Mouse (Mus musculus) heart, embryonic 11.5 days (tissue): Measurements from ENCODE around the gene 9430097D07Rik. TPM values are rescaled to one million over a fixed set of nuclear protein-coding genes. Genes with fewer than 3 reads are reported as not detected.

ENCODE experiments used
- ATAC-seq: fragments of 200-750 bp; cut with Nextera tagmentation; replicated peaks from 2 replicates; pipeline ENCODE4 v1.8.0; 2017; ENCODE audit warnings: moderate library complexity; ENCODE audit not compliant: insufficient number of reproducible peaks, low FRiP score, low TSS enrichment
- H3K27ac ChIP-seq: fragments of 300-500 bp; sonication (generic); 2 replicates; pipeline ENCODE4 v1.5.1; 2014; ENCODE audit warnings: mild to moderate bottlenecking, low read depth, low read length
- H3K27me3 ChIP-seq: fragments of 300-500 bp; sonication (generic); 2 replicates; pipeline ENCODE4 v1.6.1; 2014; ENCODE audit warnings: mild to moderate bottlenecking, low read length, mixed read lengths; ENCODE audit not compliant: control insufficient read depth, insufficient read depth
- H3K36me3 ChIP-seq: fragments of 300-500 bp; sonication (generic); 2 replicates; pipeline ENCODE4 v1.6.1; 2014; ENCODE audit warnings: mild to moderate bottlenecking, low read length, moderate library complexity, mixed read lengths; ENCODE audit not compliant: control insufficient read depth, insufficient read depth
- H3K4me1 ChIP-seq: fragments of 300-500 bp; sonication (generic); 2 replicates; pipeline ENCODE4 v1.6.1; 2014; ENCODE audit warnings: low read length; ENCODE audit not compliant: control insufficient read depth, insufficient read depth
- H3K4me2 ChIP-seq: fragments of 300-500 bp; sonication (generic); 2 replicates; pipeline ENCODE4 v1.6.1; 2014; ENCODE audit warnings: mild to moderate bottlenecking, moderate library complexity
- H3K4me3 ChIP-seq: fragments of 300-500 bp; sonication (generic); 2 replicates; pipeline ENCODE4 v1.5.1; 2014; ENCODE audit warnings: low read depth, low read length
- H3K9ac ChIP-seq: fragments of 300-500 bp; sonication (generic); 2 replicates; pipeline ENCODE4 v1.6.1; 2014; ENCODE audit warnings: mild to moderate bottlenecking, low read depth, low read length, moderate library complexity
- H3K9me3 ChIP-seq: fragments of 300-500 bp; sonication (generic); replicated peaks from 2 replicates; pipeline ENCODE4 v1.6.1; 2016; ENCODE audit warnings: low read length; ENCODE audit not compliant: control insufficient read depth
- WGBS: fragments of 180-500 bp; shearing (Covaris S2); extraction: QIAGEN DNeasy Blood & Tissue Kit; methylation state at CpG from one replicate; pipeline ENCODE4 v1.1.7; 2014; ENCODE audit not compliant: insufficient replicate concordance; 5-methylcytosine and 5-hydroxymethylcytosine counted together
- polyA plus RNA-seq: library from polyadenylated mRNA; unstranded; fragments of >200 nt; fragmentation: Nextera tagmentation; extraction: Ambion mirVana; gene quantifications from 2 replicates; pipeline ENCODE4 v1.2.1, GENCODE M21; 2014

Gene 9430097D07Rik
- polyA plus RNA-seq, 1 experiment from 2014 or later: 0.17 TPM

DNA sequence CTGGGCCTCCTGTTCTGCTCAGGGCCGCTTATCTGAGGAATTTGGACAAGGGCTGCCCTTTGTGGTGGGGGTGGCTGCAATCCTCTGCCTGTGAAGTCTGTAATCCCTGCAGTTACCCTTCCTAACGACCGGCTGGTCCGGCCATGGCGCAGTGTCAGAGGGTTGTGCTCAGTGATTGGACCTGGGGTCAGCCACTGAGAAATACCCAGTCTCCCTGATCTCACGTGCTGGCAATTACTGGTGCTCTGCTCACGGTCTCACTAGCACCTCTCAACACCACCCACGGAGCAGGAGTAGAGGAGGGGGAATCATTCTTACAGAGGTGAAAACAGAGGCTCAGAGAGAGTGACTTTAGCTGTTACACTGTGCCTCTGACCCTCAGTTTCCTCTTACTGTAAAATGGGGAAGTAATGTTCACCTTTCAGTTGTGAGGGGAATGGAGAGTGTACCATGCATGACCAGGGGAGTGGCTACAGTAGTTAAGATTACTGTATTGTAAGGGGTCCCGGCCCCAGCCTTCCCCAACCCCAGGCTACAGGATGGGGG is 38.1 kb downstream of the 9430097D07Rik start:
- Histone ChIP-seq H3K9me3 (no peaks in the 10 kb centered on the region), H3K9ac (peak overlapping the region; percentile 88), H3K4me2 (peak overlapping the region; percentile 83), H3K27ac (peak overlapping the region; percentile 84), H3K4me1 (peaks cover 49% of the 10 kb centered on the region), H3K36me3 (no peaks in the 10 kb centered on the region), H3K27me3 (no peaks in the 10 kb centered on the region), H3K4me3 (peak overlapping the region; percentile 80)
- 7% methylated on average over 9 of the region's 9 CpGs for WGBS
- ATAC-seq: no peak

- Histone ChIP-seq H3K27ac (peak overlapping the region; percentile 84), H3K4me1 (peaks cover 49% of the 10 kb centered on the region), H3K4me2 (peak overlapping the region; percentile 83), H3K9ac (peak overlapping the region; percentile 88), H3K9me3 (no peaks in the 10 kb centered on the region), H3K36me3 (no peaks in the 10 kb centered on the region), H3K27me3 (no peaks in the 10 kb centered on the region), H3K4me3 (peak overlapping the region; percentile 80)
- no peak for ATAC-seq
- WGBS: 5% methylated on average over 11 of the region's 11 CpGs
Measured at GRCm38 (mm10) chr2:32536634-32537359, 38.7 kb downstream of the 9430097D07Rik start.

GRCm38 (mm10) chr2:32536086-32536633 is 39.3 kb downstream of the 9430097D07Rik start:
- ATAC-seq: no peak
- peaks cover 49% of the 10 kb centered on the region for H3K4me1 ChIP-seq
- WGBS: 3% methylated on average over 14 of the region's 14 CpGs
- H3K27ac ChIP-seq: peak overlapping the region; percentile 84; the same call in 1 of the 2 replicates
- H3K4me2 ChIP-seq: peak overlapping the region; percentile 83
- no peaks in the 10 kb centered on the region for H3K36me3 ChIP-seq
- peak overlapping the region; percentile 80 for H3K4me3 ChIP-seq
- H3K9ac ChIP-seq: peak overlapping the region; percentile 88
- H3K27me3 ChIP-seq: no peaks in the 10 kb centered on the region
- no peaks in the 10 kb centered on the region for H3K9me3 ChIP-seq

GRCm38 (mm10) chr2:32535501-32535991 is 39.9 kb downstream of the 9430097D07Rik start:
- ATAC-seq: peak; percentile 48
- Histone ChIP-seq H3K36me3 (no peaks in the 10 kb centered on the region), H3K4me2 (peak overlapping the region; percentile 83), H3K27ac (peak overlapping the region; percentile 89), H3K4me3 (peak overlapping the region; percentile 80), H3K4me1 (peaks cover 49% of the 10 kb centered on the region), H3K27me3 (no peaks in the 10 kb centered on the region), H3K9ac (peak overlapping the region; percentile 88), H3K9me3 (no peaks in the 10 kb centered on the region)
- under 1% methylated on average over 50 of the region's 56 CpGs for WGBS

- H3K4me2 ChIP-seq: peak within 1 kb of the TSS; percentile 83
- H3K27ac ChIP-seq: peak within 1 kb of the TSS; percentile 89
- peak within 1 kb of the TSS; percentile 80 for H3K4me3 ChIP-seq
- WGBS: 1% methylated on average over 64 of the region's 67 CpGs
- peaks cover 47% of the 10 kb centered on the region for H3K4me1 ChIP-seq
- ATAC-seq: peak; percentile 93
- H3K9ac ChIP-seq: peak within 1 kb of the TSS; percentile 88
- H3K36me3 ChIP-seq: no peaks in the 10 kb centered on the region
- no peaks in the 10 kb centered on the region for H3K27me3 ChIP-seq
- H3K9me3 ChIP-seq: no peaks in the 10 kb centered on the region
Measured at GRCm38 (mm10) chr2:32534733-32535471, 40.6 kb downstream of the 9430097D07Rik start, which contains the start of gene Fam102a. TSS of gene Fam102a (plus strand) at chr2:32535332.

GRCm38 (mm10) chr2:32534061-32534732 is 41.3 kb downstream of the 9430097D07Rik start:
- peaks cover 40% of the 10 kb centered on the region for H3K4me1 ChIP-seq
- H3K9me3 ChIP-seq: no peaks in the 10 kb centered on the region
- peak overlapping the region; percentile 80 for H3K4me3 ChIP-seq
- no peak for ATAC-seq
- H3K9ac ChIP-seq: peak overlapping the region; percentile 70
- H3K36me3 ChIP-seq: no peaks in the 10 kb centered on the region
- H3K4me2 ChIP-seq: peak overlapping the region; percentile 83
- WGBS: 10% methylated on average over 13 of the region's 13 CpGs
- H3K27ac ChIP-seq: peak overlapping the region; percentile 84
- no peaks in the 10 kb centered on the region for H3K27me3 ChIP-seq

DNA sequence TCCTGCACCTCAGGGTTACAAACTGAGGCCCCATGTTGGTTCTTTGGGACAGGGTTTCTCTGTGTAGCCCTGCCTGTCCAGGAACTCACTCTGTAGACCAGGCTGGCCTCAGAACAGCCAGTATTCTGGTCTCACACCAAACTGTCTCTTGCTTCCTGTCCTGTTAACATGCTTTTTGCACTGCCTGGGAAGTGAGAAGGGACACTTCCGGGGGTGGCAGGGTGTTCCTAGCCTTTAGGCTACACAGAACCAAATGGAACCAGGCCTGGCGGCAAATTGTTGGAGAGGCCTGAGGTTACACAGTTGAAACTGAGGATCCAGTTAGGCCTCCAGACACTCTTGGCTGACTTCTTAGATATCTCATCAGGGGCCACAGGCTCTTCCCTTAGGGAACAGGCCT is 42.3 kb downstream of the 9430097D07Rik start:
- 79% methylated on average over 2 of the region's 2 CpGs for WGBS
- H3K27ac ChIP-seq: no peak overlapping the region

DNA sequence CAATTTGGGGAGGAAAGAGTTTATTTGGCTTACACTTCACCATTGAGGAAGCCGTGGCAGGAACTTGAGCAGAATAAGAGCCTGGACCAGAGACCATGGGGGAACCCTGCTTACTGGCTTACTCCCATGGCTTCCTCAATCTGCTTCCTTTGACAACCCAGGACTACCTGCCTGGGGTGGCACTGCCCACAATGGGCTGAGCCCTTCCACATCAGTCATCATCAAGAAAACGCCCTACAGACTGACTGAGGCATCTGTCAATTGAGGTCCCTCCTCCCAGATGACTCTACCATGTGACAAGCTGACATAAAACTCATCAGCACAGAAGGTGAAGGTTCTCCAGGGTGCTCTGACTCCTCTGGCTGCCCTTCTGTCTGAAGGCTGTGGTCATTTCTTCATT is 45.0 kb downstream of the 9430097D07Rik start:
- ATAC-seq: no peak
- Histone ChIP-seq H3K27me3 (no peaks in the 10 kb centered on the region), H3K4me2 (no peak overlapping the region), H3K4me3 (no peak overlapping the region), H3K4me1 (peaks cover 7% of the 10 kb centered on the region), H3K9ac (no peak overlapping the region), H3K36me3 (no peaks in the 10 kb centered on the region), H3K9me3 (no peaks in the 10 kb centered on the region), H3K27ac (no peak overlapping the region)
- 83% methylated on average over 2 of the region's 2 CpGs for WGBS

More for the DNA sequence above, 42.3 kb downstream of the 9430097D07Rik start:
- no peaks in the 10 kb centered on the region for H3K27me3 ChIP-seq
- ATAC-seq: no peak
- no peak overlapping the region for H3K4me2 ChIP-seq
- H3K4me3 ChIP-seq: no peak overlapping the region
- no peak overlapping the region for H3K9ac ChIP-seq
- H3K36me3 ChIP-seq: no peaks in the 10 kb centered on the region
- no peaks in the 10 kb centered on the region for H3K9me3 ChIP-seq
- H3K4me1 ChIP-seq: peaks cover 30% of the 10 kb centered on the region
